Mouse (Mus musculus) MEL (cell line): ENCODE data around the gene Tln2.

Experiments used
- CTCF ChIP-seq, 3 experiments: IDR thresholded peaks in 2 of 3; conservative IDR thresholded peaks in 1 of 3; 2 replicates each; pipeline ENCODE4 v1.5.1; 2011 to 2012; ENCODE audit warnings: low read length in 3 of 3, low read depth in 2 of 3, mild to moderate bottlenecking in 2 of 3, improper control_type of control experiment in 1 of 3, inconsistent platforms in 1 of 3, mixed read lengths in 1 of 3, moderate library complexity in 1 of 3; ENCODE audit not compliant: control insufficient read depth in 1 of 3, insufficient read depth in 1 of 3, poor library complexity in 1 of 3, severe bottlenecking in 1 of 3
- EP300 ChIP-seq, 2 experiments: IDR thresholded peaks; 2 replicates each; pipeline ENCODE4 v1.6.1; 2011; ENCODE audit warnings: improper control_type of control experiment in 2 of 2, low read length in 2 of 2, low read depth in 1 of 2, mild to moderate bottlenecking in 1 of 2
- ETS1 ChIP-seq: IDR thresholded peaks from 2 replicates; pipeline ENCODE4 v1.6.1; 2012; ENCODE audit warnings: low read depth, mild to moderate bottlenecking, inconsistent platforms, low read length, improper control_type of control experiment, moderate library complexity
- JUND ChIP-seq: IDR thresholded peaks from 2 replicates; pipeline ENCODE4 v1.6.1; 2011; ENCODE audit warnings: low read depth, mild to moderate bottlenecking, improper control_type of control experiment, low read length
- MAFK ChIP-seq: IDR thresholded peaks from 2 replicates; pipeline ENCODE4 v1.6.1; 2011; ENCODE audit warnings: low read depth, mild to moderate bottlenecking, low read length, improper control_type of control experiment, borderline replicate concordance
- MAX ChIP-seq: IDR thresholded peaks from 2 replicates; pipeline ENCODE4 v1.6.1; 2011; ENCODE audit warnings: low read length, improper control_type of control experiment
- POLR2A ChIP-seq, 2 experiments: IDR thresholded peaks; 2 replicates each; pipeline ENCODE4 v1.6.1; 2011 to 2012; ENCODE audit warnings: low read length in 2 of 2, mild to moderate bottlenecking in 2 of 2, control low read depth in 1 of 2, improper control_type of control experiment in 1 of 2, low read depth in 1 of 2, moderate library complexity in 1 of 2; ENCODE audit not compliant: control insufficient read depth in 1 of 2, insufficient read depth in 1 of 2, poor library complexity in 1 of 2
- RCOR1 ChIP-seq: IDR thresholded peaks from 2 replicates; pipeline ENCODE4 v1.6.1; 2012; ENCODE audit warnings: low read depth, mild to moderate bottlenecking, inconsistent platforms, low read length, improper control_type of control experiment
- TAL1 ChIP-seq: IDR thresholded peaks from 2 replicates; pipeline ENCODE4 v1.6.1; 2012; ENCODE audit warnings: mild to moderate bottlenecking, inconsistent platforms, low read length, moderate library complexity, mixed read lengths
- TCF12 ChIP-seq: IDR thresholded peaks from 2 replicates; pipeline ENCODE4 v1.6.1; 2014; ENCODE audit warnings: low read depth, mild to moderate bottlenecking, inconsistent platforms, low read length, improper control_type of control experiment, moderate library complexity
- UBTF ChIP-seq: IDR thresholded peaks from 2 replicates; pipeline ENCODE4 v1.6.1; 2012; ENCODE audit warnings: low read depth, mild to moderate bottlenecking, inconsistent platforms, low read length, improper control_type of control experiment, moderate library complexity, borderline replicate concordance; ENCODE audit not compliant: insufficient read depth
- ZNF384 ChIP-seq: IDR thresholded peaks from 2 replicates; pipeline ENCODE4 v1.6.1; 2012; ENCODE audit warnings: low read depth, mild to moderate bottlenecking, inconsistent platforms, low read length, improper control_type of control experiment

DNA sequence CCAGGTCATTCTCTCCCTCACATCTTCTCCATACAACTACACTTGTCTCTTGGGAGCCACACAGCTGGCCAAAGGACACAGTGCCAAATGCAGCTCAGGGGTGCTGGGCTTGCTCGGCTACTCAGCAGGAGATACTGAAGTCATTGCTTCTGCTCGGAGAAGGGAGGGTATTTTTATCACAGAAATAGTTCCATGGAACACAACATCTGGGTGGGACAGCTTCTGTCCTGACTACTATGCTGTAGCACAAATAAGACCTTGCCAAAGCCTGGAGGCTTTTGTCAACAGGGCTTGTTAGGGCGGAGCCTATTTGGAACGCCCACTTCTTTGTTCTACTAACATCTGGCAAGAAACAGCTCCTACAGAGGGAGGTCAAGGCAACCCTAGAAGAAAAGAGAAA lies 10.2 kb downstream of the Tln2 start:
- no peak for TF ChIP-seq CTCF (IDR thresholded peaks at IDR 0.05 in 2 of 3, conservative IDR thresholded peaks at IDR 0.05 in 1 of 3; ENCODE audit: control insufficient read depth in 1 of 3, insufficient read depth in 1 of 3, low read depth in 2 of 3, low read length in 3 of 3, poor library complexity in 1 of 3, severe bottlenecking in 1 of 3)
- TF ChIP-seq POLR2A (IDR thresholded peaks at IDR 0.05; ENCODE audit: control insufficient read depth in 1 of 2, insufficient read depth in 1 of 2, low read depth in 1 of 2, low read length in 2 of 2, poor library complexity in 1 of 2): no peak
- no peak for TF ChIP-seq EP300 (IDR thresholded peaks at IDR 0.05; ENCODE audit: low read depth in 1 of 2, low read length in 2 of 2)
- TF ChIP-seq ETS1: no peak
- TF ChIP-seq MAX: no peak
- TF ChIP-seq JUND: no peak
- TF ChIP-seq UBTF: no peak
- TF ChIP-seq RCOR1: no peak
- no peak for TF ChIP-seq MAFK
- no peak for TF ChIP-seq ZNF384
- TF ChIP-seq TAL1: no peak
- TF ChIP-seq TCF12: no peak
